Mouse (Mus musculus) testis, adult 2 months (tissue): ENCODE measurements around the gene Rnf217. TPM values are rescaled to one million over a fixed set of nuclear protein-coding genes. Genes with fewer than 3 reads are reported as not detected.

ENCODE experiments used
- H3K27ac ChIP-seq: fragments of 200-500 bp; 2 replicates; pipeline ENCODE4 v1.5.1; 2012; ENCODE audit warnings: low read depth, low read length; ENCODE audit not compliant: control insufficient read depth, insufficient read depth
- H3K27me3 ChIP-seq: fragments of 200-500 bp; 2 replicates; pipeline ENCODE4 v1.6.1; 2012; ENCODE audit warnings: mild to moderate bottlenecking, low read length, moderate library complexity; ENCODE audit not compliant: control insufficient read depth, insufficient read depth
- H3K36me3 ChIP-seq: fragments of 200-500 bp; 2 replicates; pipeline ENCODE4 v1.6.1; 2012; ENCODE audit warnings: mild to moderate bottlenecking, low read length; ENCODE audit not compliant: control insufficient read depth, insufficient read depth
- H3K4me1 ChIP-seq: fragments of 200-500 bp; 2 replicates; pipeline ENCODE4 v1.6.1; 2012; ENCODE audit warnings: low read length; ENCODE audit not compliant: control insufficient read depth, insufficient read depth
- H3K4me3 ChIP-seq: fragments of 200-500 bp; 2 replicates; pipeline ENCODE4 v1.5.1; 2012; ENCODE audit warnings: low read depth, mild to moderate bottlenecking, low read length, moderate library complexity, mixed read lengths; ENCODE audit not compliant: control insufficient read depth
- CTCF ChIP-seq: fragments of 200-500 bp; IDR thresholded peaks from 2 replicates; pipeline ENCODE4 v1.5.1; 2012; ENCODE audit warnings: low read depth, mild to moderate bottlenecking, inconsistent platforms, low read length, moderate library complexity; ENCODE audit not compliant: control insufficient read depth, insufficient read depth, insufficient replicate concordance
- POLR2A ChIP-seq: fragments of 200-500 bp; IDR thresholded peaks from 2 replicates; pipeline ENCODE4 v1.6.1; 2012; ENCODE audit warnings: low read depth, mild to moderate bottlenecking, inconsistent platforms, low read length, moderate library complexity; ENCODE audit not compliant: control insufficient read depth
- polyA plus RNA-seq: library from polyadenylated mRNA; depleted of rRNA; stranded (reverse); fragments of >200 nt; gene quantifications from 2 replicates; pipeline ENCODE4 v1.2.3, GENCODE M21; 2012

The Rnf217 gene
- polyA plus RNA-seq, 1 experiment: 0.64 TPM

DNA sequence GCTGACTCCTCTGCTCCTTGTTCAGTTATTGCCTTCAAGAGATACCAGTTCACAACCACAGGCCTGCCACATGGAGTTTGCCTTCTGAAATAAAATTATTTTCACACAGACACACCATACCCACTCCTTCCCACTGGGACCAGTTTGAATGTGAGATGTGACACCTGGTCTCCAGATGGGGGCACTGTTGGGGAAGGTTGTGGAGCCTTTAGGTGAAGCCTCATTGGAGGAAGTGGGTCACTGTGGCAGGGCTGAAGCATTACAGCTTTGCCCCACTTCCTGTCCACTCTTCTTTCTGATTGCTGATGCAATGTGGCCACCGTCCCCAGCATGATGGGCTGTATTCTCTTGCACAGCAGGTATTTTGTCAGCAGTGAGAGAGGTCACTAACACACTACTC, 89.6 kb downstream of the Rnf217 start:
- no peak for TF ChIP-seq POLR2A
- no peak; the same call in 1 of the 2 replicates for TF ChIP-seq CTCF
- no peaks in the 10 kb centered on the region for H3K4me1 ChIP-seq
- H3K27me3 ChIP-seq: no peaks in the 10 kb centered on the region
- no peak overlapping the region for H3K27ac ChIP-seq
- no peak overlapping the region for H3K4me3 ChIP-seq
- no peaks in the 10 kb centered on the region for H3K36me3 ChIP-seq

GRCm38 (mm10) chr10:31518210-31518609, 90.8 kb downstream of the Rnf217 start:
- Histone ChIP-seq H3K36me3 (no peaks in the 10 kb centered on the region), H3K27me3 (no peaks in the 10 kb centered on the region), H3K4me1 (no peaks in the 10 kb centered on the region), H3K4me3 (no peak overlapping the region), H3K27ac (no peak overlapping the region)
- TF ChIP-seq POLR2A (no peak), CTCF (no peak)

DNA sequence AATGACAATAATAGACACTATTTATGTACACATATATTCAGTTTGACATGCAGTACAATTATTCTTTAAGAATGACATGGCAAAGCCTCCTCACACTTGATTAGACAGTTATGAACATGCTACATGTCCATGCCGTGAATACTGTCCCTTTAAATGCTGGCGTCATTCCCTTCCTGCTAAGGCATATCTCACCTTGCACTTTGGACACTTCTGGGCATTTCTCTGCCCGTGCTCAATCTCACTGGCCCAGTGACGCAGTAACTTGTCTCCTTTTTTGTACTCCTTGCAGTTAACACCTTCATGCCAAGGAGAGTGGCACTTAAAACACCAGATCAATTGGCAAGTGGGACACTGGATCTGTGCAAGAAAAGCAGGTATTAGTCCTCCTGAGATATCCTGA, 91.8 kb downstream of the Rnf217 start:
- Histone ChIP-seq H3K27ac (no peak overlapping the region), H3K27me3 (no peaks in the 10 kb centered on the region), H3K4me1 (no peaks in the 10 kb centered on the region), H3K4me3 (no peak overlapping the region), H3K36me3 (no peaks in the 10 kb centered on the region)
- no peak for TF ChIP-seq POLR2A
- no peak for TF ChIP-seq CTCF

DNA sequence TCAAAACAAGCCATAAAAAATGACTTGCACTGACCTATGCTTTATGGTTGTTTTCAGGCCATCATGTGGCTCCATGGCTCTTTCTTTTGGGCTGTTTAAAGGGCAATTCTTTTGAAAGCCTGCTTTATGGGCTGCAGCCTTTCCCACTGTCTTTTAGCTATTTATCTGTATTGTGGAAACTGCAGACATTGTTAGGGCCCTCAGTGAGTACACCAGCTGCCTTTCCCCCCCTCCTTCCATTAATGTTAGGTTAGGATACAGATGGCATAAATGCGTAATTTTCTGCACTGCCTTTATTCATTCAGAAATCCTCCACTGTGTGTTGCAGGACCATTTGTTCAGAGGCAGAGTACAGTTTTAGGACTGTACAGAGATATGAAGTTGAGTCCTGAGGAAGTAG, 93.1 kb downstream of the Rnf217 start:
- Histone ChIP-seq H3K27ac (no peak overlapping the region), H3K4me1 (no peaks in the 10 kb centered on the region), H3K4me3 (no peak overlapping the region), H3K36me3 (no peaks in the 10 kb centered on the region), H3K27me3 (no peaks in the 10 kb centered on the region)
- TF ChIP-seq CTCF: no peak
- TF ChIP-seq POLR2A: no peak

GRCm38 (mm10) chr10:31504134-31504551, 104.8 kb downstream of the Rnf217 start:
- no peaks in the 10 kb centered on the region for H3K4me1 ChIP-seq
- no peak for TF ChIP-seq CTCF
- TF ChIP-seq POLR2A: no peak

DNA sequence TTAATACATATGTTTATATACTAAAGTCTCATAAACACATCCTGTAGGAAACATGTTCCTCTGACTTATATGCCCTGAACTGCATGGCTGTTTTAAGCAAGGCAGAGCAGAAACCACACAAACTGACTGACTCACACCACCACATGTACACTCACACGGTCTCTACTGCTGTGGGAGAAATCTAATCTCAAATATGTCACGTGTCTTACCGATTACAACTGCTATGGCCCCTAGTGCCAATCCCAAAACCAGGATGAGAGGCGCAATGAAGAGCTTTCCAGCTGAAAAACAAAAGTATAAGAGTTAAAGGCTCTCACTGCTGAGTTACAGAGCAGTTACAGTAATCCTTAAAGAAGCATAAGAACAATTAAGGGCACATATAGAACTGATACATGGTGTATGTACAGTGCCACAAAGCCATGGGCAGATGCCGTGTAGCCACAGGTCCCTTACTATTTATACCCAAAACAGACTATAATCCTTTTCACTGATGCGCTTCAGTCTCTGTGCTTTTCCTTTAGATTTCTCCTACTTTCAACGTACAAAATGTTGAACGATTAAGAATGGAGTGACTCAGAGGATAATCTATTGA, 105.3 kb downstream of the Rnf217 start:
- H3K27me3 ChIP-seq: no peaks in the 10 kb centered on the region
- no peak overlapping the region for H3K27ac ChIP-seq
- no peak overlapping the region for H3K4me3 ChIP-seq
- no peaks in the 10 kb centered on the region for H3K4me1 ChIP-seq
- TF ChIP-seq CTCF (no peak), POLR2A (no peak)
- no peaks in the 10 kb centered on the region for H3K36me3 ChIP-seq

More at GRCm38 (mm10) chr10:31504134-31504551, 104.8 kb downstream of the Rnf217 start:
- Histone ChIP-seq H3K36me3 (no peaks in the 10 kb centered on the region), H3K4me3 (no peak overlapping the region), H3K27me3 (no peaks in the 10 kb centered on the region), H3K27ac (no peak overlapping the region)

DNA sequence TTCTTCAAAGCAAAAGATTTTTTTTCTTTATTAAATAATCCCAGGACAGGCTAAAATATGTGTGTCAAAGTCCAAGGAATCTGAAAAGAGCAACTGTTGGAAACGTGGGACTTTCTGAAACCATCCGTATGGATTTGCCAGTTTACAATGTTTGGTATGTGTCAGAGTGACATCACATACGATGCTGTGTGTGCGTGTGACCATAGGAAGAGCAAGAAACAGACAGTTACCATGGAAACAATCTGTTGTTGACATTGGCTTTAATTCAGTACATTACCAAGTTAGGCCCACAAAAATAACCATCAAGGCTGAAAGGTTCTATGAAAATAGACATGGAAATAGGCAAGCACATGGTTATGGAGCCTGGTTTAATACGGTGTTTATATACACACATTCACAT, 107.3 kb downstream of the Rnf217 start:
- Histone ChIP-seq H3K27me3 (no peaks in the 10 kb centered on the region), H3K36me3 (no peaks in the 10 kb centered on the region), H3K4me1 (no peaks in the 10 kb centered on the region), H3K27ac (no peak overlapping the region), H3K4me3 (no peak overlapping the region)
- TF ChIP-seq POLR2A (no peak), CTCF (no peak)
